Mouse (Mus musculus): ENCODE results near the gene S100a2. TPM values are rescaled to one million over a fixed set of nuclear protein-coding genes. Genes with fewer than 3 reads are reported as not detected.

S100a2 gene
- polyA plus RNA-seq, 1 experiment from 2014 or later: not detected

DNA sequence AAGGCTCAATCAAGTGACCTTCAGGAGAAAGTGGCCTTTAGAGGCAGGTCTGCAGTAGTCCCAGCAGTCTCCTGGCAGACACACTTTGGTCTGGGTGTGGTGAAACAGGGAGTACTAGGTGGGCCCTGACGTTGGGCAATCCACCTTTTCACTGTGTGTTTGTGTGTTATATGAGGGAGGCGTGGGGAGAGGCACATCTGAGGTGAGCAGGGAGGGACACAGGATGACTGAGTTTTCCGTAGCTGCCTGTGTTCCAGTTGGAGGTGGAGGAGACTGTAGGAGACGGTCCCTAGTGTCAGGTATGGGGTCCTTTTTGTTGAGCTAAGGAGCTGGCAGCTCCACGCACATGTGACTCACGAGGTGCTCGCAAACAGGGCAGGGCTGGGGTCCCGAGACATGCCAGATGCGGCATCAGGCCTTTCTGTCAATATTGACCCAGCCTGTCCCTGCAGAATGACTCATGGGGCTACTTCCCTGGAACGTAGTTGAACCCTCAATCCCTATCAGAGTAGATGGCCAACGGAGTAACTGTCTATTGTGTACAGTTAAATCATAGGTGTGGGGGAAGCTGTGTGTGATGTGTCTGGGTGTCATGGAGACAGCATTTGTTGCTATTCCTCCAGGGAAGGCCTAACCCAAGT lies 24.7 kb downstream of the S100a2 start:
- H3K36me3 ChIP-seq (ENCODE audit: insufficient read depth): no peaks in the 10 kb centered on the region
- H3K9me3 ChIP-seq (ENCODE audit: low read depth, low read length): no peaks in the 10 kb centered on the region
- TF ChIP-seq CTCF (IDR thresholded peaks at IDR 0.05; ENCODE audit: low read depth): no peak
- ATAC-seq (ENCODE audit: insufficient read depth) (peak; percentile 5; the same call in 1 of the 2 replicates), DNase-seq (no peak)
- no peak overlapping the region for H3K9ac ChIP-seq
- peak overlapping the region; percentile 19; the same call in 1 of the 2 replicates for H3K4me2 ChIP-seq
- 60% methylated on average over 11 of the region's 11 CpGs for whole genome bisulfite sequencing
- no peaks in the 10 kb centered on the region for H3K27me3 ChIP-seq (ENCODE audit: insufficient read depth, low read length)
- H3K27ac ChIP-seq (ENCODE audit: low read depth): no peak overlapping the region
- no peaks in the 10 kb centered on the region; the same call in 1 of the 2 replicates for H3K4me1 ChIP-seq (ENCODE audit: insufficient read depth)
- H3K4me3 ChIP-seq (ENCODE audit: low read depth, low read length): no peak overlapping the region

DNA sequence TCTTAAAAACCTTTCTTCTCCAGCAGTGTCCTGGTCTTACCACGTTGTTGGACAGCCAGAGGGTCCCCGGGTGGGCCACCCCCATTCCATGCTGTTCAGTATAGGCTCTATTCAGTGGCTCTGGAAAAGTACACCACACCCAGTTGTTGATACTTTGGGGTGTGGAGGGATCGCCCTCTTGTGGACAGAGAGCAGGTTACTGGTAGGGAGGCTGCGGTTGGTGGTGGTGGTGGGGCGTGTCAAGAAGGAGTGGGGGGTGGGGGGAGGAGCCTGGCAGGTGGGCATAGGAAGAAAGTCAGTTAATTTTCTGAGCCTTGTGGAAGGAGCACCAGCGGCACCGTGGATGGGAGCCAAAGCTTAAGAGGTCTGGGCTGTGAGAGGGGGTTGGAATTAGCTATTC lies 25.4 kb downstream of the S100a2 start:
- ATAC-seq (ENCODE audit: insufficient read depth): peak; percentile 56; the same call in 1 of the 2 replicates
- peak; percentile 82 for TF ChIP-seq CTCF (IDR thresholded peaks at IDR 0.05; ENCODE audit: low read depth)
- H3K9ac ChIP-seq: no peak overlapping the region
- H3K4me3 ChIP-seq (ENCODE audit: low read depth, low read length): no peak overlapping the region
- H3K27me3 ChIP-seq (ENCODE audit: insufficient read depth, low read length): no peaks in the 10 kb centered on the region
- H3K27ac ChIP-seq (ENCODE audit: low read depth): peak overlapping the region; percentile 46; the same call in 1 of the 2 replicates
- WGBS: 5% methylated on average over 7 of the region's 7 CpGs
- peak; percentile 84 for DNase-seq
- H3K36me3 ChIP-seq (ENCODE audit: insufficient read depth): no peaks in the 10 kb centered on the region
- H3K9me3 ChIP-seq (ENCODE audit: low read depth, low read length): no peaks in the 10 kb centered on the region
- H3K4me2 ChIP-seq: peak overlapping the region; percentile 19; the same call in 1 of the 2 replicates
- H3K4me1 ChIP-seq (ENCODE audit: insufficient read depth): no peaks in the 10 kb centered on the region; the same call in 1 of the 2 replicates

DNA sequence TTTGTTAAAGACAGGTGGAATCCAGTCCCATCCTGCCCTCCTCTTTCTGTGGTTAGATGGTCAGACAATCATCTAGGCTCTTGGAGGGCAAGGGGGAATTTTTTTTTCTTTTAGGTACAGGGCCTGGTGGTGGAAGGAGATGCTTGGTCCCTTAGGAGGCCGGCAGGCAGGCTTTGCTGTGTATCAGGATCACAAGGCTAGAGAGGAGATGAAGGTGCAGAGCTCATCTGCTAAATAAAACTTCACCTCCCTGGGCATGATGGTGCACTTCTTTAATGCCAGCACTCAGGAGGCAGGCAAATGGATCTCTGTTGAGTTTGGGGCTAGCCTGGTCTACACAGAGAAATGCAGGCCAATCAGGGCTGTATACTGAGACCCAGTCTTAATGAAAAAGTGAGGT lies 25.9 kb downstream of the S100a2 start:
- 46% methylated on average over 1 of the region's 1 CpGs for WGBS
- H3K9me3 ChIP-seq (ENCODE audit: low read depth, low read length): no peaks in the 10 kb centered on the region
- H3K27ac ChIP-seq (ENCODE audit: low read depth): peak overlapping the region; percentile 46
- H3K27me3 ChIP-seq (ENCODE audit: insufficient read depth, low read length): no peaks in the 10 kb centered on the region
- peak overlapping the region; percentile 4; the same call in 1 of the 2 replicates for H3K4me2 ChIP-seq
- no peak overlapping the region for H3K4me3 ChIP-seq (ENCODE audit: low read depth, low read length)
- ATAC-seq (ENCODE audit: insufficient read depth) (no peak), DNase-seq (no peak)
- H3K4me1 ChIP-seq (ENCODE audit: insufficient read depth): no peaks in the 10 kb centered on the region; the same call in 1 of the 2 replicates
- TF ChIP-seq CTCF (IDR thresholded peaks at IDR 0.05; ENCODE audit: low read depth): no peak
- no peak overlapping the region for H3K9ac ChIP-seq
- H3K36me3 ChIP-seq (ENCODE audit: insufficient read depth): no peaks in the 10 kb centered on the region

DNA sequence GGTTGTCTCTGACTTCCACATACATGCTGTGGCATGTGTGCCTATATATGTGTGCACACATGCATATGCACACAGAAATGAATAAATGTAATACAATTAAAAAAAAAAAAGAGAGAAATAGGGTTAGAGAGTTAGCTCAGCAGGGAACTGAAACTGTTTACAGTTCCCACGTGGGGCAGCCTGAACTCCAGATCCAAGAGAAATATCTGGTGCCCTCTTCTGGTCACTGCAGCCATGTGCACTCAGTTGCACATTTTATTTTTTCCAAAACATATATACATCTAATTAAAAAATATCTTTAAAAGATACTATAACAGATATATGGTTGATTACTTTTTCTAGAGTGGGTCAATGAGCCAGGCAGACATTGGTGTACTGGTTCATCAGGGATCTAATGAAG lies 27.5 kb downstream of the S100a2 start:
- H3K9ac ChIP-seq: no peak overlapping the region
- ATAC-seq (ENCODE audit: insufficient read depth): no peak
- no peak overlapping the region for H3K4me2 ChIP-seq
- H3K27me3 ChIP-seq (ENCODE audit: insufficient read depth, low read length): no peaks in the 10 kb centered on the region
- no peak; the same call in 1 of the 2 replicates for TF ChIP-seq CTCF (IDR thresholded peaks at IDR 0.05; ENCODE audit: low read depth)
- no peaks in the 10 kb centered on the region for H3K9me3 ChIP-seq (ENCODE audit: low read depth, low read length)
- no peaks in the 10 kb centered on the region for H3K36me3 ChIP-seq (ENCODE audit: insufficient read depth)
- H3K4me1 ChIP-seq (ENCODE audit: insufficient read depth): no peaks in the 10 kb centered on the region; the same call in 1 of the 2 replicates
- WGBS: 14% methylated on average over 1 of the region's 1 CpGs
- H3K27ac ChIP-seq (ENCODE audit: low read depth): no peak overlapping the region
- H3K4me3 ChIP-seq (ENCODE audit: low read depth, low read length): no peak overlapping the region
- no peak for DNase-seq

DNA sequence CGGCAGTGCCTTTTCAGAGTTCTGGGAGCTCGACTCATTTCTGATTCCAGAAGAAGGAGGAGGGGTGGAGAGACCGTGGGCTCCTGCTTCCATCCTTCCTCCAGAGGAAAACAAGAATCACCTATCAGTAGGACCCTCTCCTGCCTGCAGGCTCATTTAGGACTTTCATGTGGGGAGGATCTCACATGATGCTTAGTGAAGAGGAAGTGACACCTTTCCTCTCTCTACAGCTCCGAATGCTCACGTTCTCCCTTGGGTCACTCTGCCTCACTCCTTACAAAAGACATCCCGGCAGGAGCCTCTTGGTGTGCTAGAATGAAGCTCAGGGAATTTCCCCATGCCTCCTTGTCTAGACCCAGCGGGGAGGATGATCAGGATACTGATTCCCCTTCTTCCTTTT lies 31.5 kb downstream of the S100a2 start:
- H3K4me3 ChIP-seq (ENCODE audit: low read depth, low read length): no peak overlapping the region
- DNase-seq (no peak), ATAC-seq (ENCODE audit: insufficient read depth) (no peak)
- H3K9me3 ChIP-seq (ENCODE audit: low read depth, low read length): no peaks in the 10 kb centered on the region
- no peak overlapping the region for H3K9ac ChIP-seq
- no peaks in the 10 kb centered on the region for H3K27me3 ChIP-seq (ENCODE audit: insufficient read depth, low read length)
- WGBS: 42% methylated on average over 7 of the region's 7 CpGs
- no peaks in the 10 kb centered on the region for H3K36me3 ChIP-seq (ENCODE audit: insufficient read depth)
- TF ChIP-seq CTCF (IDR thresholded peaks at IDR 0.05; ENCODE audit: low read depth): no peak
- no peak overlapping the region for H3K4me2 ChIP-seq
- no peak overlapping the region for H3K27ac ChIP-seq (ENCODE audit: low read depth)
- peaks cover 13% of the 10 kb centered on the region; the same call in 1 of the 2 replicates for H3K4me1 ChIP-seq (ENCODE audit: insufficient read depth)

DNA sequence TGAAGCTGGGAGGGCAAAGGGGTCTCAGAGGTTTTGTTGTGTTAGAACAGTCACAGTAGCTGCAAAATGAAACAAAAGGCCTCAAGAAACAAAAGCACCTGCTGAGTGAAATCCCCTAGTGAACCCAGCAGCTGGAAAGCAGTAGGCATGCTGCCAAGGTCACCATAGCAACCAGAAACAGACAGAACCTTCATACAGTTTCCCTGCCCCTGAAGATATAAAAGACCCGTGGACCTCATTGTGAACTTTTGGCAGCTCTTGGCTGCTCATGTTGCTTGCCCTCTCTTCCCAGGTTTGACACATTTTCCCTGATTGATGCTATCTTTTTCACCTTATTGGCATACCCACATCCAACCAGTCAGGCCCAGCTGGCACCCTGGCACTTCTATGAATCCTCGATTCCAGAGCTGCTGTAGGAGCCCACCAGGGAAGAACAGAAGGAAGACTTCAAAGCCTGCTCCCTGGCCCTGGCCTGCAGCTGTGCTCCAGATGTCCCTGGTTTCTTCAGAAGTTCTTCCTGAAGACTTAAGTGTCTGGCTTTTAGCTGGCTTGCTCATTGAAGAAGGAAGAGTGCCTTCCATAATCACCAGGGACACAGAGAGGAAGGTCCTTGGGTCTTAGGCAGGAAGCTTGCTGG lies 33.5 kb downstream of the S100a2 start:
- Histone ChIP-seq H3K9me3 (ENCODE audit: low read depth, low read length) (no peaks in the 10 kb centered on the region), H3K4me1 (ENCODE audit: insufficient read depth) (peaks cover 13% of the 10 kb centered on the region; the same call in 1 of the 2 replicates), H3K4me3 (ENCODE audit: low read depth, low read length) (no peak overlapping the region), H3K4me2 (no peak overlapping the region), H3K36me3 (ENCODE audit: insufficient read depth) (no peaks in the 10 kb centered on the region), H3K27me3 (ENCODE audit: insufficient read depth, low read length) (no peaks in the 10 kb centered on the region), H3K9ac (no peak overlapping the region), H3K27ac (ENCODE audit: low read depth) (peak overlapping the region; percentile 6; the same call in 1 of the 2 replicates)
- DNase-seq (peak; percentile 89), ATAC-seq (ENCODE audit: insufficient read depth) (peak; percentile 52; the same call in 1 of the 2 replicates)
- no peak for TF ChIP-seq CTCF (IDR thresholded peaks at IDR 0.05; ENCODE audit: low read depth)
- whole genome bisulfite sequencing: 12% methylated on average over 2 of the region's 2 CpGs

DNA sequence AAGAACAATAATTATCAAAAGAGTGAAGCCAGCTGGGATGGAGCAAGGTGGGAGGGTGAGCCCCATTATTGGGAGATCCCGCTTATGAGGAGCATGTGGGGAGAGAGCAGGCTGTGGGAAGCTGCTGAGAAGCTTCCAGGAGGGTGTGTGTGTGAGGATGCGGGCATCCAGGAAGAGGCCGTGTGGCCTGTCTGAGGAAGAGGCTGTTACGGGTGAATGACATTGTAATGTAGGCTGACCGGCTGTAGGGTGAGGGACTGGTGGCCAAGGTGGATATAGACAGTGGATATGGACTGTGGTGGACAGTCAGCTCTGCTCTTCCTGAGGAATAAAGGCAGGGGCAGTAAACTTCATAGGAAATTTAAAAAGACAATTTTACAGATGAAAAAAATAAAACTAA lies 35.4 kb downstream of the S100a2 start:
- Histone ChIP-seq H3K4me3 (ENCODE audit: low read depth, low read length) (no peak overlapping the region), H3K9ac (no peak overlapping the region), H3K36me3 (ENCODE audit: insufficient read depth) (no peaks in the 10 kb centered on the region), H3K27ac (ENCODE audit: low read depth) (peak overlapping the region; percentile 75), H3K4me2 (no peak overlapping the region), H3K9me3 (ENCODE audit: low read depth, low read length) (no peaks in the 10 kb centered on the region), H3K4me1 (ENCODE audit: insufficient read depth) (peaks cover 13% of the 10 kb centered on the region; the same call in 1 of the 2 replicates), H3K27me3 (ENCODE audit: insufficient read depth, low read length) (no peaks in the 10 kb centered on the region)
- TF ChIP-seq CTCF (IDR thresholded peaks at IDR 0.05; ENCODE audit: low read depth): no peak
- WGBS: 74% methylated on average over 5 of the region's 5 CpGs
- no peak for DNase-seq
- ATAC-seq (ENCODE audit: insufficient read depth): no peak
